Mouse (Mus musculus) skeletal muscle tissue, adult 2 months (tissue): Measurements from ENCODE around the gene Rbfox3.
A peak's percentile ranks its signal among the peaks of the same experiment; 100 is the strongest.

ENCODE experiments used
- DNase-seq: peaks from one replicate; pipeline ENCODE4 v3.0.0-alpha.2; 2012; ENCODE audit warnings: low read depth, low spot score

Gene Rbfox3

DNA sequence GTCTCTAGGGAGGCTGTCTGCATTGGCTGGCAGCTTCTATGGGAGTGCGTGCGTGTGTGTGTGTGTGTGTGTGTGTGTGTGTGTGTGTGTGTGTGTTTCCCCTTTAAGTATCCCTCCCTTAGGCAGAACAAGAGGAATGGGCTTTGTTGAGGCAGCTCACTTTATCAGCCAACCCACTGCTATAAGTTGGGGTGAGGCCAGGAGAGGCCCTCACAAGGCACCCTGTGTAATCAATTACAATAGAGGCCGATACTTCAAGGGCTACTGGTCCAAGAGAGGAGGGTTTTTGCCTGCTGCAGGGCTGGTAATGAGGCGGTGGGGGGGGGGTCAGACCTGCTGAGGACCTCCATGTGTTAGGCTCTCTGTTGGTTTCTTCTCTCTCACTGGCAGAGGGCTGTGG lies 357.5 kb downstream of the Rbfox3 start:
- no peak for DNase-seq

DNA sequence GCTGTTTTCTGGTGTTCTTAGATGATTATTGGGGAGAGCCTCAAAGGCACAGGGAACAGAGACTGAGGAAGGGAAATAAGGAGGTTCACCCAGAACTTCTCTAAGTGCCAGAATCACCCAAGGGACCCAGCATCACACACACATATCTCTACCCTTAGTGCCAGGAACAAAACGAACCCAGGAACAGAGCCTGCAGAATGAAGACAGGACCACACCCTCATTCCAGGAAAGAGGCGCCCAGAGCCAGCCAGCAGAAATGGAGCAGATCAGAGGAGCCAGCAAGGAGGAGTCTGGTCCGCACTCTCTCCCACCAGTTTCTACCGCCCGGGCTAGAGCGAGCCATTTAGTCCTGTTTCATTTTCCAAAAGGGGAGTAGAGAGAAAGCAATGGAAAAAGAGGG lies 358.4 kb downstream of the Rbfox3 start:
- DNase-seq: peak; percentile 52

DNA sequence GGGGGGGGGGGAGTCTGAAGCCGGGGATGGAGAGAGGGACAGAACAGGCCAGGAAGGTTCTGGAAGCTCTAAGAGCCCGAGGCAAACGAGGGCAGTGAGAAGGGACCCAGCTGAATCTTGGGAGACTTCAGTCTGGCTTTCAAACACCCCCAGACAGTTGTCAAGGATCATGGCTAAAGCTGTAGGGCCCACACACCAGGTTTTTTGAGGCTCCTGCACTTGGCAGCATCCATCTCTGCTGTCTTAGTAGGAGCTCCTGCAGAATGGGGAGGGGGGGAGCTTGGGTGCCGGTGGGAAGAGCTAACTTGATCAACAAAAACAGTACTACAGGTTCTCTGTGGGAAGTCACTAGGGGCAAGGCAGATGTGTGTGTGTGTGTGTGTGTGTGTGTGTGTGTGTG lies 358.9 kb downstream of the Rbfox3 start:
- DNase-seq: no peak

DNA sequence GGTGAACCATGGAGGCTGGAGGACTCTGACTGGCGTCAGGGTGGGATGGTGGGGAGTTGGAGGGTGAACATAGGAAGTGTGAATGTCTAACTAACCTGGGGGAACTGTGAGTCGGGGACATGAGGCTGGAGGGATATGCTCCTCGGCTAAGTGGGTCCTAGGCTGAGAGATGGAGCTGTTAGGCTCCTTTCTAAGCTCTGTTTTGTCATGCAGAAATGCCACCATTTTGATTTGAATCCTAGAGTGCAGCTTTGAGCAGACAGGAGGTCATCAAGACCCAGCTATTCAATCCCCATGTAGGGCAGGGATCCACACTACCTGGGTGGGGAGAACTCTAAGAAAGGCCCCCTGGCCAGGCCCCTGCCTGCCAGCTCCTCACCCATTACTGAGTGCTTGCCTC lies 359.7 kb downstream of the Rbfox3 start:
- DNase-seq: no peak

DNA sequence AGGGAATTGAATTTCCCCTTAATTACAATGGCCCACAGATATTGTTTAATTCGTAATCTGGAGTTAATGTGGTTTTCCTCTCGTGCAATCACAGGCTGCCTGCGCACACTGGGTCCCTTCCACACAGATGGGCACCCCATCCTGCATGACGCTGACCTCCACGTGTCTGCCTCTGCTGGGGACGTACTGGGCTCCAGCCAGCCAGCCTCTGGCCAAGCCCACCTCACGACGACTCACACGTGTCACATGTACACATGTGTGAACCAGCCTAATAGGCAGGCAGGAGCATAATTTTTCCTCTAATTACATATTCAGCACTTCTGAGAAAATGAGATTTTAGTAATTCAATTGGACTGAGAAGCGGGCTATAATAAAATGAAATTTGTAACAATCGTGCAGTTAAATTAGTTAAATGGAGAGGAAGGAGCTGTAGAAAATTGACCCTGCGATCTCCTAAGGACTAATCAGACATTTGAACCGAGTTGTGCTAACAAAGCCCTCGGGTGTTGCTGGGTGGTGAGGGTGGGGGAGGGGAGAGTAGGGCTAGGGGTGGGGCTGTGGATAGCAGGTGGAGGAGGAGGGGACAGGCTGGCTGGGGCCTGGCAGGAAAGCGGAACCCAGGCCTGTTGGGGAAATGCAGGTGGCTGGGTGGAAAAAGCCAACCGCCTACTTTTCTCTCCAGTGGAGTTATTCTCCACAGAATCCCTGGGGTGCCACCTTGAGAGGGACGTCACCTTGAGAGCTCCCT lies 360.4 kb downstream of the Rbfox3 start:
- DNase-seq: no peak

DNA sequence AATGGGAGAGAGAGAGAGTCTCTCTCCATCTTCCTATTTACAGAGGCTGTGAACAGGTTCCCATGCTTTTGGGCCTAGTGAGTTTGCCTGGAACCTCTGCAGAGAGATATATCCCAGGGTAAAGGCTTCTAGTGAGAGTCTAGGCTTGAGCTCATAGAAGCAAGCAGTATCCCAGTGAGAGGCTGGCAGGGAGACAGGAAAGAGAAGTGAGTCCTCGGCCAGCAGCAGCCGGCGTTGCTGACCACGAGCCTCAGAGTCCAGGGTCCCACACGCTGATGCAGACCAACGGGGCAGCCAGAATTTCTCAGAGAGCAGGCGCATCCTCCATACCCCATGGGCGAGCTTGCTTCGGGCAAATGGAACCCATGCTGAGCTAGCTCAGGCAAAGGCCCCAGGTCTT lies 363.2 kb downstream of the Rbfox3 start:
- DNase-seq: no peak

DNA sequence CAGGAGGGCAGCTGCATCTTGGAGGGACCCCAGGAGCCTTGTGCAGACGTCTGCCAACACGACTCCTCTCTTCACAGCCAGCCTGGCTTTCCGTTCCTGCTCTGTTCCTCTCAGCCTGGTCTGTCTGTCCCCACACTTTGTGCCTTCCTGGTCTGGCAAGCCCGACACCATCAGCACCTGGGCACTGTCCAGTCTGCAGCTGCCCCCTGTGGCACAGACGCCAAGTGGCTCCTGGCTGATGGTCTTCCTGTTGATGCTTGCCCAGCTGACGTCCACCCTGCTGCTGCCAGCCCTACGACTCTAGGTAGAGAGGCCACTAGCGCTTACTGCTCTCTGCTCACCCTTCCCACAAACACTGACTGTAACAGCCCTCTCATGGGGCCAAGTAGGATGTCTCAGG lies 365.1 kb downstream of the Rbfox3 start:
- DNase-seq: no peak

DNA sequence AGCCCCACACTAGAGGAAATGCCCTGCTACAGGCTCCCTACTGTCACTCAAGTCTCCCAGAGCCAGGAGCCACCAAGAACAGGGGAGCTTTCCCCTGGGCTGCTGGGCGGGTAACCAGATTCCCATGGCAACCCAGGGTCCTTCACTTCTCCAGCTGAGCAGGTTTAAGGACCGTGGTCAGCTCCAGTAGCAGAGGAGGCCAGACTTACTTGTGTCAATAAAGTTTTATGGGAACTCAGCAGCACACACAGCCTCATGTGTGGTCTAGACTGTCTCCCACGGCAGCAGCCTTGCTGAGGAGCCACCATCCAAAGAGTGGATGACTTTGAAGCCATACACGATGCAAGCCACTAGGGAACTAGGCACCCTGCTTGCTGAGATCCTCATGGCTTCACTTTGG lies 365.7 kb downstream of the Rbfox3 start:
- DNase-seq: no peak

DNA sequence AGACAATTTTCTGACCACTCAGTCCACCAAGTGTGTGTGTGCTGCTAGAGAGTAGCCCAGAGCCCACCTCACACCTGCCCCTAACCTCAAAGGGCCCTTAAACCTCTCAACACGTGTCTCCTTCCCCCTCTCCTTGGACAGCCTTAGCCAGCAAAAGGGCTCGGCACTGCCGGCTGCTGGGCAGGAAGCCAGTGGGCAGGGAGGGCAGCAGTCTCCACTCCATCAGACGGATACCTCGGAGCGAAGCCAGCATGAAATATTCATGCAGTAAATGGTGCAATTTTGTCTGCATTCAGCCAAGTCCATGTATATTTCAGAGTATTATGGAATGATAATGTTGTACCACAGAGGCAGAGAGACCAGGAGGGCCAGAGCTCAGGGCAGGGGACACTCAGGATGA lies 366.8 kb downstream of the Rbfox3 start:
- no peak for DNase-seq

DNA sequence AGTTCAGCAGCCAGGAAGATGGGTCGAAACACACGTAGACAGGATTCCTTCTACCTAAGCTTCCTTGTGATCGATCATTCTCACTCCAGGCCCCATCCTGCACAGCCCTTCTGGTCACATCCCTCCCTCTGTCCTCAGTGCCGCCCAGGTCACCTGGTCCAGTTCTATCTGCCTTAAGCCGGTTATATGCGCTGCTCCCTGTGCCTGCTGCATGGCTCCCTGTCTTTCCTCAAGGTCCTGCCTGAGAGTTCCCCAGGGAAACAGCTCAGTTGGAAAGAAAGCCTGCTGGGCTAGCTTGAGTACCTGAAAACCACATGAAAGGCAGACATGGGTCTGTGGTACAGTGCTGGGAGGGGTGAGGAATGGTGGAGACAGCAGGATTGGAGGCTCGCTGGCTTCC lies 368.5 kb downstream of the Rbfox3 start:
- DNase-seq: no peak

DNA sequence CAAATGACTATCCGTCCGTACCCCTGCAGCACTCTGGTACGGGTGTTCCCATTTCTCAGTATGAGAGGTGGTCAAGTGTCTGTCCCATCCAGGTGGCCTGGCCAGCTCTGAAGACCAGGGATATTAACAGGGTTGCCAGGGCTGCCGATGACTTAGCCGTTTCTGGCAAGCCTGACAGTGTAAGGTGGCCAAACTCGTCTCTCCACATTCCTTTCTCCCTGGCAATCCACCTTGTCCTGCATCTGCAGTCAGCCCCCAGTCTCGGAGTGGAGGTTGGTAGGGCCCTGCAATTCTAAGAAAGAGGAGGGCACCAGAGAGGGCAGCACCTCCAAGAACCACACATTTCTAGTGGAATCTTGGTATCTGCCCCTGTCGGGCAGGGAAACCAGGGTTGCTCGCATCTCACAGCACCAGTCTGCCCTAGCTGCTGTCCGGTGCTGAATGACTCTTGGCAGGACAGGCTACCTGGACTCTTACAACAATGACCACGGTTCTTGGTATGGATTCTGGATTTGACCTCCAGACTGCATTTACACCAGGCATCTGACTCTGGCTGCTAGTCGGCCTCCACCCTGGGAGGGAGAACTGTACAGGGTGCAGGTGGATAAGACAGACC lies 370.9 kb downstream of the Rbfox3 start:
- DNase-seq: no peak

DNA sequence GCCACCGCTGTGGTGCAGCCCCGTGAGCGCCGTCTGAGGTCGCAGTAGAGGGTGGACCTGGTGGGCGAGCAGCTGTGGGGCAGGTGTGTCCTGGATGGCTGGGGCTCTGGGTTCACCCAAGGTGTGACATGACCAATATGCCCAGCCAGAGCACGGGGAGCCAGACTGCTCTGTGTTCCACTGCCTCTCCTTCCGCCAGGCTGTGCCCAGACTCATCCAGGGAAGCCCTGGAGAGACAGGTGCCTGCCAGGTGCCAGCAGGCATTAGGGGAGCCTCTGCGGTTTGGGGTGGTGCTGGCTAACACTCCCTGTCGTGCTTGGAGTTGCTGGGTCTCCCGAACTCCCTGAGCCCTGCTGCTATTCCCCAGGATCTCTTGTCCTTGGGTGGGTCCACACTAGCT lies 373.4 kb downstream of the Rbfox3 start:
- DNase-seq: no peak

DNA sequence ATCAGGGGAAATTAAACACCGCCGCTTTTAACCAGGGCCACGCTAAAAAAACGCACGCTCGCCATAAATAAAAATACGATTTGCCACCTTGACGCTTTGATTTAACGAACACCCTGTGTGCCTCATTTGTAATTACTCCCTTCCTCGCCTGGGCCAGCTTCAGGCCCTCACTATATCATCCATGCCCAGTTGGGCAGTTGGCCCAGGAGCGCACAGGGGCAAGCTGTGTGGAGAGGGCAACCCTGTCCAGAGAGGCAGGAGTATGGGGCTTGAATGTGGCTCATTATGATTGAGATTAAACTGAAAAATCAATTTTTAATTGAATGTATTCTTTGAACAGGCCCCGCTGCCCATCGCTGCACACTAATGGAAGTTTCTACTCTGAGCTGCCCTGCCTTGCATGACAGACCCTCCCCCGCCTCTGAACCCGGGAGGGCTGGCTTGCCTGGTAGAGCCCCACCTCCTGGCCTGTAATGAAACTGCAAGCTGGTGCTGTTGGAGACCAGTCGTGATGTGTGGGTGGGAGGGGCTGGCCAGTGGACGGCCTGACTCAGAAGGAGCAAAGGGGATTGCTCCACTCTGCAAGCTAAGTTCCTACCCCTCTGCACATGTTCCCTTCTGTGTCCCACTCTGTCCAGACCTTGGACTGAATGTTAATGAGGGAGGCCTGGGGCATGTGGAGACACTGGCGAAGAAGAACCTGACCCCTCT lies 376.9 kb downstream of the Rbfox3 start:
- DNase-seq: no peak

DNA sequence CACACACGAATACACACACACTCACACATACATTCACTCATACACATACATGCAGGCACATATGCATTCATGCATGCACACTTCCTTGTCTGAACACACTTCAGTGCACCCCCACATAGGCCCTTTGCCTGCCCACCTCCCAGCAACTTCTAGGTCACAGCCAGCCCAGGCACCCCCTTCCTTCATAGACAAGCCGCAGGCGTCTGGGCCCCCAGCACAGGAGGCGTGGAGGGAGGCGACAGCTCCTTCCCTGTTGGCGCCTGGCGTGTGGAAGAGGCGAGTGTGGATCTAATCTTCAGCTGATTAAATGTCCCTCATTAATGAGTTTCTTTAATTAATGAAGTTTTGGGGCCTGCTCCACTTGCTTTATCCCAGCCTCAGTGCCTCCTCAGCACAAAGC lies 381.1 kb downstream of the Rbfox3 start:
- no peak for DNase-seq

DNA sequence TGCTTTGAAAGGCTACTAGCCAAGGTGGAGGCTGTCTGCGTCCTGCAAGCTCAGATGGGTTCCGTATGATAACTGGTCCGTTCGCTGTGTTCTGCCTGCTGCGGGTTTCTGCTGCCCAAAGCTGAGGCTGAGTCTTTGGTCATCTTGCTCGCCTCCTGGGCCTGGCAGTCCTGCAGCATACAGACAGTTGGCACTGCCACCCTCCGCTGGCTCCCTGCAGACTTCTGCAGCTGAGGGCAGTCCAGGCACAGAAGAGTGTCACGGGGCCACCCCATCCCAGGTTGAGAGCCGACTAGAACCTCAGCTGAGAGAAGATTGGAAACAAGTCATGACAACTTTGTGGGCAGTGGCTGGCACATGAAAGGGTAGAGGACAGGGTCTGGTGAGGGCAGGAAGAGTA lies 382.6 kb downstream of the Rbfox3 start:
- no peak for DNase-seq

DNA sequence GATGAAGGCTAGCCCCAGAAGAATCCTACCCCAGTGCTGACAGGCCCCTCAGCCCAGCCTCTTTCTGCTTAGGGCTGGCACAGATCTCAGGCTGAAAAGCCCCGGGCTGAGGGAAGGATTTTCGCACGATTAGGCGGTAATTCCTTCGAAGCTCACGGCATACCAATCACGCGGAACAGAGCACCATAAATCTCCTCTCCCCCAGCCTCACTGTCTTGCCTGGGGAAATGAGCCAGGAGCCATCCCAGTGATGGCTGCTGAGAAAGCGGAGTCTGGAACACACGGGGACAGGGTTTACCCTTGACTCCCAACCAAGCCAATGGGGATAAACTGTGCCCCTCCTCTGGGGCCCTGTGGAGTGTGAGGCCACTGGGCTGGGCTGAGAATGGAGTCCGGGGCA lies 386.3 kb downstream of the Rbfox3 start:
- DNase-seq: no peak

DNA sequence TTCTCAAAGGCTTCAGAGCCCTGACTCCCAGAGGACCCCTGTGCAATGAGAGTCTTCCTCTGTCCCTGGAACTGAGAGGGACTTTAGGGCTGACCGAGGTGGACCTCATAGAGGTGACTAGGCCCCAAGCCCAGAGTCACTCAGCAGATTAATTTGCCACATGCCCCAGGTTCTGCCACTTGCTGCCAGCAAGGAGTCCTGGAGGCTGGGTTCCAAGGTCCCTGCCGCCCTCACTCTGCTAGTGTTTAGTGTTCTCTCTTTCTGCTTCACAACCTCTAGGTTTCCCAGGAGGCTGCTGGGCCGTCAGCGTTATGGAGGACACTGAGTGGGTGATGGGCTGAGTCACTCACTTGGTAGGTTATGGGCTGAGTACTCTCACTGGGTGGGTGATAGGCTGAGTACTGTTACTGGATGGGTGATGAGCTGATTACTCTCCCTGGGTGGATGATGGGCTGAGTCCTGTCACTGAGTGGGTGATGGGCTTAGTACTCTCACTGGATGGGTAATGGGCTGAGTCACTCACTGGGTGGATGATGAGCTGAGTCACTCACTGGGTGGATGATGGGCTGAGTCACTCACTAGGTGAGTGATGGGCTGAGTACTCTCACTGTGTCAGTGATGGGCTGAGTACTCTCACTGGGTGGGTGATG lies 387.8 kb downstream of the Rbfox3 start:
- DNase-seq: no peak

DNA sequence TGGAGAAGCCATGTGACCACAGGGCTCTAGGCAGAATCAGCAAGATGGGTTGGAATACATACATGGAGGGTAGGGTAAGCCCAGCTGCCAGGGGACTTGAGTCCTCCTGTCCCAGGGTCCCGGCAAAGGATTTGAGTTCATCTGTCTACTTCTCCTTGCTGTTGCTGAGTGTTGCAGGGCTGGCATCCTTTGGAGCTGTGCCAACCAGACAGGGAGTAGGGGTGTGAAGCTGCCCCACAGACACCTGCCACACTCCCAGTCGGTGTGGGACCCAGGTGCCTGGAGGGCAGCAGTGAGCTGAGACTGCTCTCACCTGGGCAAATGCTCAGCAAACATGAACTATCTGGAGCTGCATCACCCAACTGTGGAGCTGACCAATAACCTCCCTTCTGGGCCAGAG lies 390.5 kb downstream of the Rbfox3 start:
- no peak for DNase-seq

DNA sequence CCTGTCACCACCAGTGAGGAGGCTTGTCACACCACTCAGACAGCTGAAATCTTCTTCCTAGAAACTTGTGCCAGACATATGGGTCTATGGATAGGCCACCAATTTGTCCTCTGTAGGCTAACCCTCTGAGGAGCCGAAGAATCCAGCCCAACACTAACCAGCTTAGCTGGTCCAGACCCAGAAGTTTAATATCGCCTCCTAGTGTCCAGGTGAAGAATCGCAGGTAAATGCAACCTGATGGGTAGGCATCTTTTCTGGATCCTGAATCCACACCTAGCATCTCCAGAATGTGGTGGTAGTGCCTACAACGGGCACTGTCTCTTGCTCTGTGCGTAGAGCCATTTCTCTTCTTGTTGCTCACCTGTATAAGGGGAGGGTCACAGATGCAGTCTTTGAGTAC lies 391.1 kb downstream of the Rbfox3 start:
- no peak for DNase-seq

DNA sequence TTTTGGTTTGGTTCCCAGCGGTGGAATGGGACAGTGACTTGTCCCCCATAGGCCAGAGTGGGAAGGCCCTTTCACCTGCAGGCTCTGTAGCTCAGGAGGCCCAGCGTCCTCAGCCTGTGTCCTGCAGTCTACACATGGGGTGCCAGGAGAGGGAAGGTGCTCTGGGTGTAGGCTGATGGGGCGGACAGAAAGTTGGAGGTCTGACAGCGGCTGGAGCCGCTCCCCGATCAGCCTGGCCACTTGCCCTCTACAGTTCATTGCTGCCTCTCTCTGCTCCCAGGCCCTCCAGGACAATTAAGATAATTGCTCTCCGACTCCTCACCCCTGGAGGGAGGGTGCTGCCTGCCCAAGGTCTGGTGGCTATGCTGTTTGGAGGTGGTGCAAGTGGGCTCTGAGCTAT lies 392.7 kb downstream of the Rbfox3 start:
- DNase-seq: no peak

DNA sequence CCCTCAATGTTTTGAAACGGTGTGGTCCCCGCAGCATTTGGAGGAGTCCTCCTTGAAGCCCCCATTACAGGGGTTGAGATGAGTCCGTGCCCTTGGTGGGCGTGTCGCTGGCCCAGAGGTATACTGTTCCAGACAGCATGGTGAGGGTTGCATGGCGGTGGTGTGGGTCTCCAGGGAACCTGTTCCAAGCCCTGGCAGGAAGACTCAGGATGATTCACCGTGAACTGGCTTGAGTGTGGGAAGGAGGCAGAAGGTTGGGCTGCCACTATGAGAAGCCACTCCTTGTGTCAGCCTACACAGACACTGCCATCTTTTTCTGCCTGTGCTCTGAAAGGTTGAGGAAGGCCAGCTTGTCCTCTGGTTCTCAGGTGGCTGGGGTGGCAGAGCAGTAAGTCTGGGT lies 393.5 kb downstream of the Rbfox3 start:
- DNase-seq: no peak

DNA sequence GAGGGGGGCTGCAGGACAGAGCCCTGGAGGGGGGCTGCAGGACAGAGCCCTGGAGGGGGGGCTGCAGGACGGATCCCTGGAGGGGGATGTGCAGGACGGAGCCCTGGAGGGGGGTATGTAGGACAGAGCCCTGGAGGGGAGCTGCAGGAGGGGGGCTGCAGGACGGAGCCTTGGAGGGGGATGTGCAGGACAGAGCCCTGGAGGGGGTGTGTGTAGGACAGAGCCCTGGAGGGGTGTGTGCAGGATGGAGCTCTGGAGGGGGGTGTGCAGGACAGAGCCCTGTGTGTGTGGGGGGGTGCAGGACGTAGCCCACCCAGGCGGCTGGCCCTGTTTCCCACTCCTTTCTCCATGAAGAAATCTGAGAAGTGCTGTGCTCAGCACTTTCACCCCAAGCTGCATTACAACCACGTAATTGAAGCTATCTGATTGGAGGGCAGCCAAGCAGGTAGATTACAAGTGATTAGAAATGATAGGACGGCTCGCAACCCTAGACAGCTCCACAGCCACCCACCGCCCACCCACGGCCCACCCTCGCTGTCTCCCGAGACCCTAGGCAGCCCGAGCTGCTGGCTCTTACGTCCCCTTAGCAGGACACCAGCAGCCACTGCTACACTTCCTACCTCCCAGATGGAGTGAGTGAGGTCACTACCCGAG lies 399.0 kb downstream of the Rbfox3 start:
- DNase-seq: no peak
